Mouse (Mus musculus) thymus, postnatal 4 days (tissue): ENCODE results near the gene Large1.
"Not testable (repeated sequence)": the region's sequence is repeated elsewhere in the genome, so short reads cannot be mapped to it uniquely, and the experiment has no call there.

Experiments
- DNase-seq: peaks from one replicate; pipeline ENCODE4 v3.0.0; 2021

Gene Large1

GRCm38 (mm10) chr8:73293655-73294054 lies 59.7 kb downstream of the Large1 start:
- no peak for DNase-seq

GRCm38 (mm10) chr8:73291630-73292029 lies 61.7 kb downstream of the Large1 start:
- DNase-seq = no peak

- no peak for DNase-seq
These were observed 62.7 kb downstream of the Large1 start for GRCm38 (mm10) chr8:73290636-73291035.

GRCm38 (mm10) chr8:73289831-73290230 lies 63.5 kb downstream of the Large1 start:
- no peak for DNase-seq

- no peak for DNase-seq
These were observed 71.3 kb downstream of the Large1 start for GRCm38 (mm10) chr8:73281996-73282395.

- no peak for DNase-seq
These were observed 77.3 kb downstream of the Large1 start for GRCm38 (mm10) chr8:73276015-73276414.

- DNase-seq = not testable (repeated sequence)
These were observed 77.9 kb downstream of the Large1 start for GRCm38 (mm10) chr8:73275445-73275844.

GRCm38 (mm10) chr8:73273150-73273549 lies 80.2 kb downstream of the Large1 start:
- no peak for DNase-seq

GRCm38 (mm10) chr8:73270991-73271390 lies 82.3 kb downstream of the Large1 start:
- no peak for DNase-seq

- no peak for DNase-seq
These were observed 95.4 kb downstream of the Large1 start for GRCm38 (mm10) chr8:73257981-73258380.

GRCm38 (mm10) chr8:73244186-73244585 lies 109.2 kb downstream of the Large1 start:
- DNase-seq = no peak

GRCm38 (mm10) chr8:73242066-73242465 lies 111.3 kb downstream of the Large1 start:
- no peak for DNase-seq

GRCm38 (mm10) chr8:73234209-73234608 lies 119.1 kb downstream of the Large1 start:
- DNase-seq = no peak

GRCm38 (mm10) chr8:73233358-73234041 lies 119.8 kb downstream of the Large1 start:
- peak; percentile 4 for DNase-seq

GRCm38 (mm10) chr8:73226841-73227240 lies 126.5 kb downstream of the Large1 start:
- no peak for DNase-seq

- DNase-seq = no peak
These were observed 127.7 kb downstream of the Large1 start for GRCm38 (mm10) chr8:73225654-73226053.

GRCm38 (mm10) chr8:73219178-73219811 lies 134.0 kb downstream of the Large1 start:
- DNase-seq = no peak

- DNase-seq = no peak
These were observed 146.5 kb downstream of the Large1 start for GRCm38 (mm10) chr8:73206831-73207230.

GRCm38 (mm10) chr8:73201854-73202253 lies 151.5 kb downstream of the Large1 start:
- peak; percentile 9 for DNase-seq

- no peak for DNase-seq
These were observed 155.6 kb downstream of the Large1 start for GRCm38 (mm10) chr8:73197714-73198113.

- DNase-seq = no peak
These were observed 164.7 kb downstream of the Large1 start for GRCm38 (mm10) chr8:73188684-73189083.

- no peak for DNase-seq
These were observed 166.0 kb downstream of the Large1 start for GRCm38 (mm10) chr8:73187381-73187780.

- no peak for DNase-seq
These were observed 174.9 kb downstream of the Large1 start for GRCm38 (mm10) chr8:73178434-73178833.

GRCm38 (mm10) chr8:73172661-73173060 lies 180.7 kb downstream of the Large1 start:
- no peak for DNase-seq

- peak; percentile 6 for DNase-seq
These were observed 191.3 kb downstream of the Large1 start for GRCm38 (mm10) chr8:73161994-73162393.
